Mouse (Mus musculus) adrenal gland, adult 2 months (tissue): ENCODE measurements around the gene Svs1. TPM values are rescaled to one million over a fixed set of nuclear protein-coding genes. Genes with fewer than 3 reads are reported as not detected.

Source experiments
- polyA plus RNA-seq: library from polyadenylated mRNA; depleted of rRNA; stranded (reverse); fragments of >200 nt; gene quantifications from 2 replicates; pipeline ENCODE4 v1.2.3, GENCODE M21; 2012; rRNA removed
- total RNA-seq, 2 experiments: library from RNA; stranded (reverse); gene quantifications; 2 replicates each; pipeline ENCODE4 v1.2.3; 2021

Gene Svs1
- total and polyA plus RNA-seq, 3 experiments, result not detected

Other genes starting within 250 kb of the Svs1 start
- gene Gimap1, start 247.8 kb upstream of the Svs1 start, total RNA-seq, result 10 to 100 TPM in 1 of 2 experiments, 1 to 10 TPM in 1; 7.9 to 12.0 TPM
- gene Gimap1, start 247.8 kb upstream of the Svs1 start, polyA plus RNA-seq, result 6.5 and 8.2 TPM in 2 replicates
- 10 to 100 TPM; 10.5 to 17.1 TPM for gene Gimap5, start 240.7 kb upstream of the Svs1 start, total RNA-seq
- 10.9 and 14.7 TPM in 2 replicates for gene Gimap5, start 240.7 kb upstream of the Svs1 start, polyA plus RNA-seq
- gene Gimap3, start 216.0 kb upstream of the Svs1 start, total RNA-seq, result 10 to 100 TPM in 1 of 2 experiments, 1 to 10 TPM in 1; 5.2 to 10.3 TPM
- gene Gimap3, start 216.0 kb upstream of the Svs1 start, polyA plus RNA-seq, result 1.5 TPM in 2 replicates
- gene Tmem176a, start 145.9 kb upstream of the Svs1 start, total RNA-seq, result 100 to 1,000 TPM; 303 to 381 TPM
- gene Tmem176a, start 145.9 kb upstream of the Svs1 start, polyA plus RNA-seq, result 314 and 406 TPM in 2 replicates
- 100 to 1,000 TPM; 608 to 699 TPM for gene Tmem176b, start 145.4 kb upstream of the Svs1 start, total RNA-seq
- 591 and 724 TPM in 2 replicates for gene Tmem176b, start 145.4 kb upstream of the Svs1 start, polyA plus RNA-seq
- gene Aoc1, start 114.0 kb upstream of the Svs1 start, total RNA-seq, result not detected
- not detected in 2 replicates for gene Aoc1, start 114.0 kb upstream of the Svs1 start, polyA plus RNA-seq
- gene 1600015I10Rik, start 57.0 kb upstream of the Svs1 start, total RNA-seq, result not detected
- gene 1600015I10Rik, start 57.0 kb upstream of the Svs1 start, polyA plus RNA-seq, result not detected in 2 replicates
- gene Doxl2, start 11.9 kb upstream of the Svs1 start, total RNA-seq, result not detected
- gene Doxl2, start 11.9 kb upstream of the Svs1 start, polyA plus RNA-seq, result not detected in 2 replicates
- under 1 TPM; 0.79 to 0.86 TPM for gene Gpnmb, start 49.7 kb downstream of the Svs1 start, total RNA-seq
- gene Gpnmb, start 49.7 kb downstream of the Svs1 start, polyA plus RNA-seq, result 0.65 and 1.3 TPM in 2 replicates
- gene Malsu1, start 86.9 kb downstream of the Svs1 start, total RNA-seq, result 10 to 100 TPM; 35.4 to 42.3 TPM
- gene Malsu1, start 86.9 kb downstream of the Svs1 start, polyA plus RNA-seq, result 30.6 and 55.1 TPM in 2 replicates
- gene Igf2bp3, start 228.1 kb downstream of the Svs1 start, total RNA-seq, result under 1 TPM; 0.17 to 0.20 TPM
- gene Igf2bp3, start 228.1 kb downstream of the Svs1 start, polyA plus RNA-seq, result 0.02 TPM in 1 of 2 replicates, not detected in the other